Mouse (Mus musculus) left cerebral cortex, adult 18-20 months (tissue): ENCODE results near the gene Phf8. TPM values are rescaled to one million over a fixed set of nuclear protein-coding genes. Genes with fewer than 3 reads are reported as not detected.
"Not testable (repeated sequence)": the region's sequence is repeated elsewhere in the genome, so short reads cannot be mapped to it uniquely, and the experiment has no call there.

ENCODE experiments used
- DNase-seq, 2 experiments: peaks; one replicate each; pipeline ENCODE4 v3.0.0; 2021 to 2022; ENCODE audit warnings: low spot score in 2 of 2, mixed read lengths in 1 of 2
- long read RNA-seq, 2 experiments: library from polyadenylated mRNA; stranded (forward); transcript quantifications; one replicate each; pipeline ENCODE4 v2.0.0; 2021
- total RNA-seq, 2 experiments: library from RNA; stranded (reverse); gene quantifications; 2 replicates each; pipeline ENCODE4 v1.2.3; 2021

Gene Phf8
- 10 to 100 TPM; 27.2 to 29.4 TPM for total RNA-seq
- long read RNA-seq, experiment 1, full-length matches to known transcripts = 4 of 14 reads
- long read RNA-seq, experiment 1, partial matches to known transcripts = 0 of 14 reads
- long read RNA-seq, experiment 1, other reads (novel, unspliced or antisense) = 10 of 14 reads
- long read RNA-seq, experiment 2, full-length matches to known transcripts = 1 of 5 reads
- long read RNA-seq, experiment 2, partial matches to known transcripts = 0 of 5 reads
- long read RNA-seq, experiment 2, other reads (novel, unspliced or antisense) = 4 of 5 reads

DNA sequence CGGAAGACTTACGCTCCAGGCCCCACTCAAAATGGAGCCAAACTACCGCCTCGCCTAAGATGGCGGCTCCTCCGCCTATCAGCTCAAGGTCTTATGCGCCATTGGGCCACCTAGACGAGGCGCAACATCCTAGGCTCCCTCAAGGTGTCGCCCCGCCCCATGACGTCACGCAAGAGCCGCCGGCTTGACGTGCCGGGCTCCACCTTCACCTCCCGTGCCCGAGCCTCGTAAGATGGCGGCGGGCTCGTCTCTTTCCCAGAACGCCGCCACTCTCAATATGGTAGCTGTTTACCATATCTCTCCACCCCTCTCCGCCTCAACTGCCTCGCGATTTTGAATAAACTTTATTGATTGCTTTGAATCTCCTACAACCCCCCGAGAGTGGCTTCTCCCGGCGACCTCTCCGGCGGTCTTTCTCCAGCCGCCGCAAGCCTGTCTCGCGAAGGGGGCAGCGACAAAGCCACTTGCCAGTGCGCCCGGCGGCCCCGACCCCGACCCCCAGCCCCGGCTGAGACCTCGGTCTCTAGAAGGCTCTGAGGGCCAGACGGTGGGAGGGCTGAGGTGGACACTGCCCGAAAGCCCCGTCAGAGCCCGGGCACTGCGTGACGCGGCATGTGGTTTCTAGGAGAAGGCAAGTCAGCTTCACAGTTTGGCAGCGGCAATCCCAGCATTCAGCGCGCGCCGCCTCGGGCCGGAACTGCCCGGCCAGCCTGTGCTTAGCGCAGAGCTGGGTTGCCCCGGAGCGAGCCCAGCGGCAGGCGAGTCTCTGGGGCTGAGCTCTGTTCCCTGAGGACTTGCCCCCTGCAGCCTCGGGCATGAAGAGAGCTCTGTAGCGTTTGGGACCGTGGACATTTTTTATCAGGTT is at the start of gene Phf8:
TSS of gene Phf8 (plus strand) at position 215 of the 865 bp plus-strand sequence.
- peak; percentile 90 to 93 for DNase-seq

DNA sequence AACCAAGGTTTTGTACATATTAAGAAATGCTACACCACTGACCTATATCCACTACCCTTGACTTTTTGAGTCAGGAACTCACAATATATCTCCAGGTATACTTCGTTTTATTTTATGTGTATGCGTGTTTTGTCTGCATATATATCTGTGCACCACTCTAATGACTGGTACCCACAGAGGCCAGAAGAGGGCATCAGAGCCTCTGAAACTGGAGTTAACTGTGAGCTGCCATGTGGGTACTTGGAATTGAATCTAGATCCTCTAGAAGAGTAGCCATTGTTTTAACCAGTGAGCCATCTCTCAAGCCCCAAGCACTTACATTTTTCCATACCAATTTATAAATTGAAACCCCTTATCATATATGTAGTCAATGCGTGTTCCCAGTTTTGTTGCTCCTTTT is 32.3 kb upstream of the Phf8 start:
- no peak for DNase-seq

DNA sequence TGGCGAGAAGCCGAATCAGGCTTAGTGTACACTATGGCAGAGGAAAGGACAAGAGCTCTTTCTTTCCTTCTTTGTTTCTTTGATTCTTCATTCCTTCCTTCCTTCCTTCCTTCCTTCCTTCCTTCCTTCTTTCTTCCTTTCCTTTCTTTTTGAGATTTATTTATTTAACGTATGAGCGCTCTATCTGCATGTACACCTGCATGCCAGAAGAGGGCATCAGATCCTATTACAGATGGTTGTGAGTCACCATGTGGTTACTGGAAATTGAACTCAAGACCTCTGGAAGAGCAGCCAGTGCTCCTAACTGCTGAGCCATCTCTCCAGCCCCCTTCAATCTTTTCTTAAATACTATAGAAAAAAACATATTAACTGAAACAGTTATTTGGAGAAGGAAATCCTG is 27.2 kb upstream of the Phf8 start:
- DNase-seq = not testable (repeated sequence)

DNA sequence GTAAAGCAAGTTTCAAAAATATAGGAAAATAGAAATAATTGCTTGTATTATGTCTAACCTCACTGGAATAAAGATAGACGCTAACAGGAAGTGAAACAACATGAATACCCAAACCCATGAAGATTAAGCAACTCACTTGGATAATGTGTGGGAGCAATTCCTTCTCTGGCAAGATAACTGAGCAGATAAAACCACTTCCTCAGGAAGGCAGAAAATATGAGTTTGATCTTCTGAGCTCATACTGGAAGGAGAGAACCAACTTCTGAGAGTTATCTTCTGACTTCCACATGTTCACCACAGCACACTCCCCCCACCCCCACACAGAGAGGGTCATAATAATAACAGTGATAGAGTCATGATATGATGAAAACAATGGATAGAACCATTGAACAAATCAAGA is 23.9 kb upstream of the Phf8 start:
- no peak for DNase-seq

DNA sequence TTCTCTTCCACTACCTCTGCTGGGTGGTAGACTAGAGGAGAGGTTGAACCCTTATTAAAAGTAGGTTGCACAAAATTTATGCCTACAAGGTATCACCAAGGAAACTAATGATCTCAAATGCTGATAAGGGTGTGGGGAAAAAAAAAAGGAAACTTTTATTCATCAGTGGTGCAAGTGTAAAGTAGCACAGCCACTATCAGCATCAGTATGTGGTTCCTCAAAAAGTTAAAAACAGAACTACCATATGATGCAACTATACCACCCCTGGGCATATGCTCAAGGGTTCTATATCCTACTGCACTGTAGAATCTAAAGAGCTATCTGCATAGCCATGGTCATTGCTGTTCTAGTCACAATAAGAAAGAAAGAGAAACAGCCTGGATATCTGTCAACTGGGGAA is 11.9 kb upstream of the Phf8 start:
- DNase-seq = no peak

DNA sequence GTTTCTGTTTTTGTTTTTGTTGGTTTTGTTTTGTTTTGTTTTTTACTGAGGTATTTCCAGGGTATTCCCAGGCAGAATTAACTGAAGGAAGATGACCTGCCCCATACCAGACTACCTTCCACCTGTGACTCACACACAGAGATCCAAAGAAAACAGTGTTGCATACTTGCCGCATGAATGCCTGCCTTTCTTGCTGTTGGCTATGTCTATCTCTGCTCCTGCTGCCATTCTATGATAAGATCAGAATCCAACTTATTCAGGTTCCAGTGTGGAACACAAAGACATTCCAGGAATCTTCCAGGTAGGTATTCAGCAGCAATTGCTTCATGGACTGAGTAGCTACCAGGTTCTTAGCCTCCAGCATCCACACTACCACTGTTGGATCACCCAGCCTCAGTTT is 10.6 kb upstream of the Phf8 start:
- no peak for DNase-seq

DNA sequence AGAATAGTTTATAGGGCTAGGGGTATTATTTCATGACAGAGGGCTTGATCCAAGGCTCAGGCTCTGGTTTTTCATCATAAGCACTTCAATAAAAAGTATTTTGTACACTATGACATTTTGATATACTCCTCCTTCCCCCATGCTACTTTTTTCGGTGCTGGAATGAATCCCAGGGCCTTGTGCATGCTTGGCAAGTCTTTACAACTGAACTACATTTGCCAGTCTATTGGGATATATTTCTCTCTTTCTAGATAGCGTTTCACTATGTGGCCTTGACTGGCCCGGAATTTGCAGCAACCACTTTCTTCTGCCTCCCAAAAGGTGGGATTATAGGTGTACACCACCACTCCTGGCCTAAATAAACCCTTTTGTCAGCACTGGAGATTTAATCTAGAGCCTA is 7.4 kb upstream of the Phf8 start:
- DNase-seq = no peak

DNA sequence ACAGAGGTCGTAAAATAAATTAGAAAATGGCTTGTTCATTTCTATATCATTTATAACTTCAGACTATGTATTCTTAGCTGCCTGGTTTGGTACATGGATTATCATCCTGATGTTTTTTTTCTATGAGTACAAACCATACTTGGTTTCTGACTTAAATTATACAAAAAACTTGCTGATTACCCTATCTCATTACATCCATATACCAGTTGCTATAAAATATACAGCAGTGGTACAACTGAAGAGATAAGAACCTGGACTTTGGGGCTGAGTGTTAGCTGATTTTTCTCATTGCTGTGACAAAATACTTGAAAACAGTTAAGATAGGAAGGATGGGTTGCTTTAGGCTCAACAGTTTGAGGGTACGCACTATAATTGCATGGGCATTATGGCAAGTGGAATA is 6.8 kb upstream of the Phf8 start:
- DNase-seq = no peak

DNA sequence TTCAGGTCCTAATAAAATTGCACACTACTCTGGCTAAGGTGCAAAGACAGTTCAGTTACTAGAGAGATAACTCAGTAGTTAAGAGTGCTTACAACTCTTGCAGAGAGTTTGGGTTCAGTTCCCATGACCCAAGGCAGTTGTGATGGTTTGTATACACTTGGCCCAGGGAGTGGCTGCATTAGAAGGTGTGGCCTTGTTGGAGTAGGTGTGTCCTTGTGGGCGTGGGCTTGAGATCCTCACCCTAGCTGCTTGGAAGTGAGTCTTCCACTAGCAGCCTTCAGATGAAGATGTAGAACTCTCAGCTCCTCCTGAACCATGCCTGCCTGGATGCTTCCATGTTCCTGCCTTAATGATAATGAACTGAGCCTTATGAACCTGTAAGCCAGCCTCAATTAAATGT is 2.3 kb upstream of the Phf8 start:
- no peak for DNase-seq

DNA sequence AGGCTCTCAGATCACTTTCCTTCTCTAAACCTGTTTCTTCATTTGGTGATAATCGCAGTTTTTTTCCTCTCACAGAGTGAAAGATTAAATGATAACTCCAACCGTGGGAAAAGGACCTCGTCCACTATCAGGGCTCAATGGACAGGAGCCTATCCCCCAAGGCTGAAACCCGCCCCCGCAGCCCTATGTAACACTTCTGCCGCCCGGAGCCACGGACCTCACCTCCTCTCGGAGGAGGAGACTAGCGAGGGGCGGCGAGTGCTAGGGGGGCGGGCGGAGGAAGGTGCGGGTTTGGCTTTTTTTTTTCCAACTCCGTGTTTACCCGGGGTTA is 380 bp upstream of the Phf8 start:
- no peak for DNase-seq

DNA sequence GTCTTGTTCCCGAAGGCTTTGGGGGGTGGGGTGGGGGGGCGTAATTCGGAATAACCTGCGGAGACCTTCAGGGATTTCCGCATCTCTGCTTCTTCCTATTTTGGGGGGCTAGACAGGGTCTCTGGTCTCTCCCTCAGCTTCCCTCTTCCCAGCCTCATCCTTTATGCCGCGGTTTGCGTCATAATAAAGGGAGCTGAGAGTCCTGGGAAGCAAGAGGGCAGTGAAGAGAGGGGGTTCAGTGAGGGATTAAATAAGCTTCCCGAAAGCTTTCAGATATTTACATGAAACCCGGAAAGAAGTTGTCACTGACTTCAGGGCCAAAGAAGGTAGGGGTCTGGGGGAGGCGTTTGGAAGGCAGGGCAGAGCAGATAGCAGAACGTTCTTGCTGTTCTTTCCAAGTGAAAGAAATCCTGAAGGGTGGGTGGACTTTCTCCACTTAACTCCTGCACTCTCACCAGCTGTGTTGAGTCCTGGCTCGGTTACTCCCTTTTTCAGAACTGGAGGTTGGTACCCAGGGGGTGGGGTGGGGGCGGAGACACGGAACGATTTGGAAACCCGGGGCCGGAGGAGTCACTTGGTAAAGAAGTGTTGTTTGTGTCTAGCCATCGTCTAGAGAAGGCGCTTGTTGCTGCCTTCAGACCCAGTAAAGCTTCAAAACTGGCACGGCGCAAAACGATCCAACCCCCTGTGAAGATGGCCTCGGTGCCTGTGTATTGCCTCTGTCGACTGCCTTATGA is 1.5 kb downstream of the Phf8 start:
- peak; percentile 1 to 2 for DNase-seq

DNA sequence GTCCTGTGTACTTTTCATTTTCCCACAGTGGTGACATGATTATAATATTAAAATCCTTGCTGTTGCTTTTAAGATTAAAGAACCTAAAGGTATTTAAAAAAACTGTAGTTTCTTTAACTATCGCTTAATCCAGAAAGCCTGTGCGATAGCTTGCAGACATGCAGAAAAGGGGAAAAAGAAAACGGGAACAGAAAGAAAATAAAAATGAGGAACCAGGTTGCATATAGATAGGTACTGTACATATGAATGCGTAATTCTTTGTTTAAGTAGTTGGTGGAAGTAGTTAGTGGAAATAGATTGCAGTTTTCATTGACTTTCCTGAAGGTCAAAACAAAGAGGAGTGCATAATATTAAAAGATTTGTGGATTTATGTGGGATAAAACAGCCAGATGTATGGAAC is 32.9 kb downstream of the Phf8 start:
- DNase-seq = no peak

DNA sequence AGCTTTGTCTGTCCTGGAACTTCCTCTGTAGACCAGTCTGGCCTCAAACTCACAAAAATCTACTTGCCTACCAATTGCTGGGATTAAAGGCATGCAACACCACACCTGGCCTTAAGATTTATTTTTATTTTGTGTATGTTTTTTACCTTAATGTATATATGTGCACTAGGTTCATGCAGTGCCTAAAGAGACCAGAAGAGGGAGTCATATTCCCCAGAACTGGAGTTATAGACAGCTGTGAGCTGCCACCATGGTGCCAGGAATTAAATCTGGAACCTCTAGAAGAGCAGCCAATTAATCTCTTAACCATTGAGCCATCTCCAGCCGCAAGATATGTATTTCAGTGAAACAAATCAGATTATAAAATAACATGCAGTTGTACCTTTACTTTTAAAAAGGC is 54.7 kb downstream of the Phf8 start:
- no peak for DNase-seq

DNA sequence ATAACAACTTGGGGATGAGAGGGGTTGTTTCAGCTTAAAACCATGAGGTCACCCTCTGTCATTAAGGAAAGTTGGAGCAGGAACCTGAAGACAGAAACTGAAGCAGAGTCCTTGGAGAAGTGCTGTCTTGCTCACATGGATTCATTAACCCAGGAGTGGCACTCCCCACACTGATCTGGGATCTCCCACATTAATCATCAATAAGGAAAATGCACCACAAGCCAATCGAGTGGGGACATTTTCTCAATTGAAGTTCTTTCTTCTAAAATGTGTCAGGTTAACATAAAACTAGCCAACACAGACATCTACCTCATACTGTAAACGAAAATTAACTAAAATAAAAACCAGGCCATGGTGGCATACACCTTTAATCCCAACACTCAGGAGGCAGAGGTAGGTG is 122.9 kb downstream of the Phf8 start:
- DNase-seq = no peak

DNA sequence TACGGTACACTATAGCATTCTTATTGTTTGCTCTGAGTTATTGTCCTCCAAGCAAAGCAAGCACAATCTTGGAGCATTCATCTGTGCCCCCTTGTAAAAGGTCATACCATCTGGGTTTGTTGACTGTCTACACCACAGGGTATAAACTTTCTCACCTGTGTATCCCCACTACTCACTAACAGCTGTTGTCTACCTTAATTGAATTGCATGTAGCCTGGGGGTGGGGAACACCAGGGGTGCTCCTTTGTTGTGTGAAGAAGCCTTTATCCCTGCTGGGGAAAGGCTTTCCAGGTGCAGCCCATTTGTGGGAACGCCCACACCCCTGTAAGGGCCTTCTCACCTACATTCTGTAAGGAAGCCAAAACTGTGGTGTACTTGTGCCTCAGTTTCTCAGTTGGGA is 133.3 kb downstream of the Phf8 start:
- no peak for DNase-seq

DNA sequence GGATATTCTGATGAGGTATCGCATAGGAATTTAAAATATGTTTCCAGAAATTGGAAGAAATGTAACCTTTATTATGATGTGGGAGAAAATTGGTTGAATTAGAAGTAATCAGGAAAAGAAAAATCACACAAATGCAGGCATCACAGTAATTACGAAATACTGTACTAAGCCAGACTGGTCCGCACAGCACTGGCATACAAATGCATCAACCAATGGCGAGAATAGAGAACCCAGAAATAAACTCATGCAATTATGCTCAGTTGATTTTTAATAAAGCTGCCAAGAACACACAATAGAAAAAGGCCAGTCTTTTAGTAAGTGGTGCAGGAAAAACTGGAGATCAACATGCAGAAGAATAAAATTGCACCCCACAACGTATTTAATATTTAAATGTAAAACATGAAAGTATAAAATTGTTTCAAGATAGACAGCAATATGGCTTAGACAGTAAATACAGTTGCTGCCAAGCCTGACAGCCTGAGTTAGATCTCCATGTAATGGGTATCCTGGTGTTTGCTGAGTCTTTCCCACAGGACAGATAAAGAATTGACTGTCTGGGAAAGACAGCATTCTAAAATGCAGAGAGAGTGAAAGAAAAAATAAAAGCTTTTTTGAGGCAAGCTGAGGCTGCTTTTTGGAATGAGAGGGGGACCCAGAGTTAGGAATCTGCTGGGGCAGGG is 154.2 kb downstream of the Phf8 start:
- no peak for DNase-seq

Other genes with a start within 250 kb of the Phf8 start
- gene Fam120c, start 176.5 kb upstream of the Phf8 start, total RNA-seq = 10 to 100 TPM; 42.5 to 44.1 TPM